Mouse (Mus musculus) left cerebral cortex, postnatal 14 days (tissue): Measurements from ENCODE around the gene Pxylp1. TPM values are rescaled to one million over a fixed set of nuclear protein-coding genes. Genes with fewer than 3 reads are reported as not detected.
A peak's percentile ranks its signal among the peaks of the same experiment; 100 is the strongest.

Source experiments
- DNase-seq, 2 experiments: peaks; one replicate each; pipeline ENCODE4 v3.0.0; 2021 to 2022; ENCODE audit warnings: low spot score in 2 of 2, mixed read lengths in 1 of 2
- intact Hi-C: fragments of 180-260 bp; cut with DNase I; formaldehyde crosslinking; loops from one replicate; pipeline ENCODE4 v1.15.1; 2025
- total RNA-seq, 2 experiments: library from RNA; stranded (reverse); gene quantifications; 2 replicates each; pipeline ENCODE4 v1.2.3; 2021

The Pxylp1 gene
- total RNA-seq, 2 experiments from 2014 or later = 13.4 to 17.8 TPM

GRCm38 (mm10) chr9:96833606-96834005 is 58.9 kb downstream of the Pxylp1 start:
- DNase-seq = no peak
- intact Hi-C loops = no loop called here

- no peak for DNase-seq
- intact Hi-C loops = no loop called here
Observed at GRCm38 (mm10) chr9:96832516-96832915, 60.0 kb downstream of the Pxylp1 start.

- intact Hi-C loops = no loop called here
- DNase-seq = no peak
Observed at GRCm38 (mm10) chr9:96830856-96831359, 61.6 kb downstream of the Pxylp1 start.

- no peak for DNase-seq
- intact Hi-C loops = no loop called here
Observed at GRCm38 (mm10) chr9:96829682-96830081, 62.8 kb downstream of the Pxylp1 start.

- intact Hi-C loops = no loop called here
- no peak for DNase-seq
Observed at GRCm38 (mm10) chr9:96828071-96828470, 64.4 kb downstream of the Pxylp1 start.

GRCm38 (mm10) chr9:96827002-96827785 is 65.3 kb downstream of the Pxylp1 start:
- intact Hi-C loops = no loop called here
- no peak for DNase-seq

- intact Hi-C loops = no loop called here
- no peak for DNase-seq
Observed at GRCm38 (mm10) chr9:96824857-96825256, 67.6 kb downstream of the Pxylp1 start.

GRCm38 (mm10) chr9:96824026-96824425 is 68.4 kb downstream of the Pxylp1 start:
- intact Hi-C loops = no loop called here
- DNase-seq = no peak

GRCm38 (mm10) chr9:96823541-96823940 is 68.9 kb downstream of the Pxylp1 start:
- intact Hi-C loops = no loop called here
- no peak for DNase-seq

GRCm38 (mm10) chr9:96823005-96823404 is 69.5 kb downstream of the Pxylp1 start:
- DNase-seq = no peak
- intact Hi-C loops = no loop called here

- intact Hi-C loops = loop anchor here (2.0 kb wide), 1 partner anchor 150 kb away; no protein-coding TSS in a partner anchor
- no peak for DNase-seq
Observed at GRCm38 (mm10) chr9:96818822-96819481, 73.5 kb downstream of the Pxylp1 start.

GRCm38 (mm10) chr9:96818128-96818821 is 74.2 kb downstream of the Pxylp1 start:
- intact Hi-C loops = loop anchor here (2.0 kb wide), 1 partner anchor 149 kb away; no protein-coding TSS in a partner anchor
- peak; percentile 79 to 82 for DNase-seq

- no peak for DNase-seq
- intact Hi-C loops = loop anchor here (5.0 kb wide), 1 partner anchor 240 kb away; no protein-coding TSS in a partner anchor
Observed at GRCm38 (mm10) chr9:96811996-96812395, 80.5 kb downstream of the Pxylp1 start.

- intact Hi-C loops = loop anchor here (5.0 kb wide), 1 partner anchor 128 kb away; no protein-coding TSS in a partner anchor
- no peak for DNase-seq
Observed at GRCm38 (mm10) chr9:96800131-96800825, 92.2 kb downstream of the Pxylp1 start.

- no peak for DNase-seq
- intact Hi-C loops = no loop called here
Observed at GRCm38 (mm10) chr9:96797311-96797710, 95.2 kb downstream of the Pxylp1 start.

GRCm38 (mm10) chr9:96795399-96795928 is 97.0 kb downstream of the Pxylp1 start:
- intact Hi-C loops = no loop called here
- peak; percentile 42 to 65 for DNase-seq

- DNase-seq = no peak
Observed at GRCm38 (mm10) chr9:96794601-96795000, 97.9 kb downstream of the Pxylp1 start.

GRCm38 (mm10) chr9:96792543-96792942 is 99.9 kb downstream of the Pxylp1 start:
- DNase-seq = no peak
- intact Hi-C loops = no loop called here

More at GRCm38 (mm10) chr9:96794601-96795000, 97.9 kb downstream of the Pxylp1 start:
- intact Hi-C loops = no loop called here

GRCm38 (mm10) chr9:96790389-96791007 is 102.0 kb downstream of the Pxylp1 start:
- intact Hi-C loops = no loop called here
- no peak for DNase-seq
